Mouse (Mus musculus): ENCODE results near the gene Ldb1. TPM values are rescaled to one million over a fixed set of nuclear protein-coding genes. Genes with fewer than 3 reads are reported as not detected.

Gene Ldb1
- 68.0 and 81.9 TPM in 2 replicates for polyA plus RNA-seq (2015; fragmentation: Nextera tagmentation; extraction: Ambion mirVana)

DNA sequence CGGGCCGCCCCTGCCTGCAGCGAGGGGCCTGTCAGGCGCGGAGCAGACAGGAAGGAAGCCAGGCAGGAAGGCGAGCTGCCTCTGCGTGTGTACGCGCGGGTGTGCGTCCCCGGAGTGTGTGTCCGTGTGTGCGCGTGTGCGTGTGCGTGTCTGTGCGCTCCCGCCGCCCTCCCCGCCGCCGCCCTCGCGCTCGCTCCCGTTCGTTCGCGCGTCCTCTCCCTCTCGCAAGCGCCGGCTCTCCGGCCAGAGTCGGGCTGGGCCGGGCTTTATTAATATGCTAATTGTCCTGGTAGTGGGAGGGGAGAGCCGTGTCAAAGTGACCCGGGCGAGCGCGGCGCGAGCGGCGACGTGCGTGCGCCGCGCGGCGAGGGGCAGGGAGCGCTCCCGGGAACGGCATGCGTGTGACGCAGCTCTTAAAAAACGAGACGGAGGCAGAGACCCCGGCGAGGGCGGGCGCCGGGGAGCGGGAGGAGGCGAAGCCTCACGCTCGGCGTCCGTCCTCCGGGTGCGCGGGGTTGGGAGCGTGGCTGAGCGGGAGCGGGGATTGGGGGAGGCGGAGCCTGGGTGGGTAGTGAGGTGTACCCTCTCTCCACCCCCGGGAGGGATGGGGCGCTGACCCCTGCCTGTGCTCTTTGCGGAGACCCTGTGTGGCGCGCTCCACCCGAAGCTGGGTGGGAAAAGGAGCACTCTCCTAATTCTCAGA lies at the start of gene Ldb1:
TSS of gene Ldb1 (minus strand) at position 222 of the 703 bp plus-strand sequence.
- WGBS = 0% methylated on average over 75 of the region's 84 CpGs
- Histone ChIP-seq H3K4me3 (ENCODE audit: low read length) (peak within 1 kb of the TSS; percentile 98), H3K9ac (ENCODE audit: low read length) (peak within 1 kb of the TSS; percentile 97), H3K9me3 (replicated peaks; ENCODE audit: control insufficient read depth, low read length) (no peaks in the 10 kb centered on the region), H3K27ac (ENCODE audit: low read length) (peak within 1 kb of the TSS; percentile 99), H3K27me3 (ENCODE audit: control insufficient read depth, insufficient read depth, low read length) (no peaks in the 10 kb centered on the region), H3K4me1 (ENCODE audit: control insufficient read depth, insufficient read depth, low read length) (peaks cover 53% of the 10 kb centered on the region), H3K4me2 (ENCODE audit: low read depth, low read length) (peak within 1 kb of the TSS; percentile 97), H3K36me3 (ENCODE audit: control insufficient read depth, insufficient read depth) (no peaks in the 10 kb centered on the region)
- ATAC-seq (replicated peaks; ENCODE audit: extremely low read depth, insufficient read depth, low FRiP score) = peak; percentile 75

DNA sequence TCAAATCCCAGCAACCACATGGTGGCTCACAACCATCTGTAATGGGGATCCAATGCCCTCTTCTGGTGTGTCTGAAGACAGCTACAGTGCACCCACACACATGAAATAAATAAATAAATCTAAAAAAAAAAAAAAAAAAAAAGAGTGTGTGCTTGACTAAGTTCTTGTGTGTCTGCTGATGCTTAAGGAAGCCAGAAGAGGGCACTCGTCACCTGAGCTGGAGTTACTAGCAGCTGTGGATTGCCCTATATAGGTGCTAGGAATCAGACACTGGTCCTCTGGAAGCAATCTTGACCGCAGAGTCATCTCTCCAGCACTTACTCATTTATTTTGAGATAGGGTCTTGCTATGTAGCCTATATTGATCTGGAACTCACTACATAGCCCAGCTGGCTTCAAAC lies 49.1 kb upstream of the Ldb1 start:
- Histone ChIP-seq H3K4me1 (ENCODE audit: control insufficient read depth, insufficient read depth, low read length) (peaks cover 3% of the 10 kb centered on the region; the same call in 1 of the 2 replicates), H3K9me3 (replicated peaks; ENCODE audit: control insufficient read depth, low read length) (peaks cover 11% of the 10 kb centered on the region), H3K4me2 (ENCODE audit: low read depth, low read length) (no peak overlapping the region), H3K9ac (ENCODE audit: low read length) (no peak overlapping the region), H3K4me3 (ENCODE audit: low read length) (no peak overlapping the region), H3K27ac (ENCODE audit: low read length) (no peak overlapping the region), H3K36me3 (ENCODE audit: control insufficient read depth, insufficient read depth) (no peaks in the 10 kb centered on the region), H3K27me3 (ENCODE audit: control insufficient read depth, insufficient read depth, low read length) (no peaks in the 10 kb centered on the region)
- 87% methylated on average over 2 of the region's 2 CpGs for WGBS
- ATAC-seq (replicated peaks; ENCODE audit: extremely low read depth, insufficient read depth, low FRiP score) = no peak

DNA sequence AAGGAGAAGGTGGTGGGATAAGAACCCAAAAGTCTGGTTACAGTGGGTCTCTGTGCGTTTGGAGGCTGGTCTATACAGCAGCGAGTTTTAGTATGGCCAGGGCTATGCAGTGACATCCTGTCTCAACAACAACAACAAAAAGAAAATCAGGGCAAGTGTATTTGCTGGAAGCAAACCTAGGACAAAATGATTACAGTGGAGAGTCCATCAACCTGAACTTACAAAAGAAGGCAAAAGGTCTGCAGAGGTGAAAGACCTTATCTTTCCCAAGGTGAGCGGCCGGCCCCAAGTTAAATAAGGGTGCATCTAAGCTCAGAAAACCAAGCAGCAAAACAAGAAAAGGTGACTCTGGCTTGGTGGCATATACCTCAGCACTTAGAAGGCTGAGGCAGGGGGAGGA lies 46.6 kb upstream of the Ldb1 start:
- 80% methylated on average over 4 of the region's 4 CpGs for WGBS
- H3K4me2 ChIP-seq (ENCODE audit: low read depth, low read length) = no peak overlapping the region

DNA sequence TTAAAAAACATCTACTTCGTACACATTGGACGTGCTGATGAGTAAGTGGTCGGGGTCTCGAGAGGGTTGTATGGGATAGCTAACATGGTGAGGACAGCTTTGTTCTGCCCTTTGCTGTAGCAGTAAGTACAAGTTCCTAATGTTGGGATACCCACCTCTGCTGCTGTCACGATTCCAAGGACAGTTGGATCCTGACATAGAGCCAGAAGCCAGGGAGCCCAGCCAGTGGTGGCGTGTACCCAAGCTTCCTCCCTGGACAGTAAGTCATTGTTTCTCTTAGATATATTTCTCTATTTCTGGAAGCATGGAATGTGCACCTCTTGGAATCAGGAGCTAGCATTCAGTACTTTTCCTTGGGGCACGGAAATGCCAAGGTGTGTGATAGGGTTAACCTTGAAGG lies 42.9 kb upstream of the Ldb1 start:
- Histone ChIP-seq H3K9ac (ENCODE audit: low read length) (no peak overlapping the region), H3K27me3 (ENCODE audit: control insufficient read depth, insufficient read depth, low read length) (no peaks in the 10 kb centered on the region), H3K4me1 (ENCODE audit: control insufficient read depth, insufficient read depth, low read length) (peaks cover 11% of the 10 kb centered on the region), H3K4me2 (ENCODE audit: low read depth, low read length) (no peak overlapping the region; the same call in 1 of the 2 replicates), H3K27ac (ENCODE audit: low read length) (no peak overlapping the region), H3K4me3 (ENCODE audit: low read length) (no peak overlapping the region), H3K36me3 (ENCODE audit: control insufficient read depth, insufficient read depth) (peaks cover 23% of the 10 kb centered on the region), H3K9me3 (replicated peaks; ENCODE audit: control insufficient read depth, low read length) (no peaks in the 10 kb centered on the region)
- ATAC-seq (replicated peaks; ENCODE audit: extremely low read depth, insufficient read depth, low FRiP score) = no peak; the same call in 1 of the 2 replicates
- 52% methylated on average over 7 of the region's 7 CpGs for WGBS

More for the DNA sequence above, 46.6 kb upstream of the Ldb1 start:
- no peak for ATAC-seq (replicated peaks; ENCODE audit: extremely low read depth, insufficient read depth, low FRiP score)
- no peaks in the 10 kb centered on the region for H3K36me3 ChIP-seq (ENCODE audit: control insufficient read depth, insufficient read depth)
- no peak overlapping the region for H3K4me3 ChIP-seq (ENCODE audit: low read length)
- H3K9ac ChIP-seq (ENCODE audit: low read length) = no peak overlapping the region
- H3K27ac ChIP-seq (ENCODE audit: low read length) = no peak overlapping the region
- peaks cover 11% of the 10 kb centered on the region for H3K4me1 ChIP-seq (ENCODE audit: control insufficient read depth, insufficient read depth, low read length)
- H3K27me3 ChIP-seq (ENCODE audit: control insufficient read depth, insufficient read depth, low read length) = no peaks in the 10 kb centered on the region
- H3K9me3 ChIP-seq (replicated peaks; ENCODE audit: control insufficient read depth, low read length) = peaks cover 8% of the 10 kb centered on the region

GRCm38 (mm10) chr19:46086337-46086736 lies 41.3 kb upstream of the Ldb1 start:
- no peak overlapping the region for H3K4me2 ChIP-seq (ENCODE audit: low read depth, low read length)
- peaks cover 11% of the 10 kb centered on the region for H3K4me1 ChIP-seq (ENCODE audit: control insufficient read depth, insufficient read depth, low read length)
- H3K27me3 ChIP-seq (ENCODE audit: control insufficient read depth, insufficient read depth, low read length) = no peaks in the 10 kb centered on the region
- H3K27ac ChIP-seq (ENCODE audit: low read length) = no peak overlapping the region
- H3K9me3 ChIP-seq (replicated peaks; ENCODE audit: control insufficient read depth, low read length) = no peaks in the 10 kb centered on the region
- no peak overlapping the region for H3K9ac ChIP-seq (ENCODE audit: low read length)
- 50% methylated on average over 3 of the region's 3 CpGs for WGBS
- no peak overlapping the region for H3K4me3 ChIP-seq (ENCODE audit: low read length)
- no peak for ATAC-seq (replicated peaks; ENCODE audit: extremely low read depth, insufficient read depth, low FRiP score)
- H3K36me3 ChIP-seq (ENCODE audit: control insufficient read depth, insufficient read depth) = peaks cover 38% of the 10 kb centered on the region

- WGBS = 94% methylated on average over 8 of the region's 8 CpGs
- Histone ChIP-seq H3K27me3 (ENCODE audit: control insufficient read depth, insufficient read depth, low read length) (no peaks in the 10 kb centered on the region), H3K27ac (ENCODE audit: low read length) (no peak overlapping the region), H3K4me1 (ENCODE audit: control insufficient read depth, insufficient read depth, low read length) (peaks cover 8% of the 10 kb centered on the region), H3K36me3 (ENCODE audit: control insufficient read depth, insufficient read depth) (peaks cover 49% of the 10 kb centered on the region), H3K9ac (ENCODE audit: low read length) (no peak overlapping the region), H3K4me3 (ENCODE audit: low read length) (no peak overlapping the region), H3K4me2 (ENCODE audit: low read depth, low read length) (no peak overlapping the region), H3K9me3 (replicated peaks; ENCODE audit: control insufficient read depth, low read length) (no peaks in the 10 kb centered on the region)
- ATAC-seq (replicated peaks; ENCODE audit: extremely low read depth, insufficient read depth, low FRiP score) = no peak
Observed at GRCm38 (mm10) chr19:46085185-46085584, 40.2 kb upstream of the Ldb1 start.

- ATAC-seq (replicated peaks; ENCODE audit: extremely low read depth, insufficient read depth, low FRiP score) = no peak
- Histone ChIP-seq H3K9me3 (replicated peaks; ENCODE audit: control insufficient read depth, low read length) (no peaks in the 10 kb centered on the region), H3K27me3 (ENCODE audit: control insufficient read depth, insufficient read depth, low read length) (no peaks in the 10 kb centered on the region), H3K4me1 (ENCODE audit: control insufficient read depth, insufficient read depth, low read length) (peaks cover 11% of the 10 kb centered on the region), H3K27ac (ENCODE audit: low read length) (no peak overlapping the region), H3K4me2 (ENCODE audit: low read depth, low read length) (no peak overlapping the region), H3K9ac (ENCODE audit: low read length) (no peak overlapping the region), H3K4me3 (ENCODE audit: low read length) (no peak overlapping the region), H3K36me3 (ENCODE audit: control insufficient read depth, insufficient read depth) (peaks cover 48% of the 10 kb centered on the region)
- 80% methylated on average over 3 of the region's 3 CpGs for WGBS
Observed at GRCm38 (mm10) chr19:46078535-46078934, 33.5 kb upstream of the Ldb1 start.

DNA sequence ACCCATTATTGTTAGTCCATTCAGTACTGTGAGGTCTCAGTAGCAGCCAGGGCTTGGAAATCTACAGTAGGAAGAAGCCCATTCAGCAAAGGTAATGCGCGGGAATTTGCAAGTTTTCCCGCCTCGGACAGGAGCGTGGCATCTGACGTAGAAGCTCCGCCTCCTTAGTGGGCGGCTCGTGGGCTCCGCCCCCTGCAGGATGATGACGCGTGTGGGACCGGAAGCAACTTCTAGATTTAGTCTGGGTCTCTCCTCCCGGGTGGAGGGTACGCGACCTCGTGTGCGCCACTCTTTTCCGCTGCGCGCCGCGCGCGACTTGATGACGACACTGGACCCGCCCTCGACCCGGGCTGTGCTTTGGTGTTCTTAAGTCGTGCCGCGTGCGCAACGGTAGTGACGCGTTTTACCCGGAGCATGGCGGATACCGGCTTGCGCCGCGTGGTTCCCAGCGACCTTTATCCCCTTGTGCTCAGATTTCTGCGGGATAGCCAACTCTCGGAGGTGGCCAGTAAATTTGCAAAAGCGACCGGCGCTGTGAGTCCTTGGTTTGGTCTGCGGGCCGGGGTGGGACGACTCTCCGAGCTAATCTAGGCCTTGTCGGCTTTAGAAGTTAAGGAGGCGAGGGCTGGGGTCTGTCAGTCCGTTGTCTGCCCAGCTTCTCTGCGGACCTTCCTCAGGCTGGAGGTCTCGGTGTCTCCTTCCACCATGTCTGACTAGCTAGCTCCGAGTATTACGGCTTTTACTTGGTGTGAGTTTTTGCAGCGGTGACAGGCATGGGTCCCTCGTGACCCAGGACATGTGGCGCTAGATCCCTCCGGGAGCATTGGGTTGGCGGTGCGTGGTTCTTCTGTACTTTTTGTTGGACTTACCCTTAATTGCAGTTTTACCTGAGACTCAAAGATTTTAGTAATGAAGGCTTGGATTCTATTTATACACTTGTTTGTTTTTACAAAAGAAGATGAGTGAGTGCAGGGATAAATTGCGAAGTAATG lies 30.9 kb upstream of the Ldb1 start, which contains the start of gene Nolc1:
TSS of gene Nolc1 (plus strand) at position 248 of the 992 bp plus-strand sequence.
- WGBS = under 1% methylated on average over 66 of the region's 66 CpGs
- Histone ChIP-seq H3K9ac (ENCODE audit: low read length) (peak within 1 kb of the TSS; percentile 78), H3K4me1 (ENCODE audit: control insufficient read depth, insufficient read depth, low read length) (peaks cover 11% of the 10 kb centered on the region), H3K9me3 (replicated peaks; ENCODE audit: control insufficient read depth, low read length) (no peaks in the 10 kb centered on the region), H3K4me2 (ENCODE audit: low read depth, low read length) (peak within 1 kb of the TSS; percentile 87), H3K4me3 (ENCODE audit: low read length) (peak within 1 kb of the TSS; percentile 84), H3K36me3 (ENCODE audit: control insufficient read depth, insufficient read depth) (peaks cover 43% of the 10 kb centered on the region), H3K27ac (ENCODE audit: low read length) (peak within 1 kb of the TSS; percentile 60), H3K27me3 (ENCODE audit: control insufficient read depth, insufficient read depth, low read length) (no peaks in the 10 kb centered on the region)
- peak; percentile 96 for ATAC-seq (replicated peaks; ENCODE audit: extremely low read depth, insufficient read depth, low FRiP score)

Measured in heart, embryonic 16.5 days (tissue).